Mouse (Mus musculus): ENCODE data around the gene Olfr689.
"Not testable (repeated sequence)": the region's sequence is repeated elsewhere in the genome, so short reads cannot be mapped to it uniquely, and the experiment has no call there.

Gene Olfr689
- long read RNA-seq, experiment 1, result 0 reads
- long read RNA-seq, experiment 2, result 0 reads

DNA sequence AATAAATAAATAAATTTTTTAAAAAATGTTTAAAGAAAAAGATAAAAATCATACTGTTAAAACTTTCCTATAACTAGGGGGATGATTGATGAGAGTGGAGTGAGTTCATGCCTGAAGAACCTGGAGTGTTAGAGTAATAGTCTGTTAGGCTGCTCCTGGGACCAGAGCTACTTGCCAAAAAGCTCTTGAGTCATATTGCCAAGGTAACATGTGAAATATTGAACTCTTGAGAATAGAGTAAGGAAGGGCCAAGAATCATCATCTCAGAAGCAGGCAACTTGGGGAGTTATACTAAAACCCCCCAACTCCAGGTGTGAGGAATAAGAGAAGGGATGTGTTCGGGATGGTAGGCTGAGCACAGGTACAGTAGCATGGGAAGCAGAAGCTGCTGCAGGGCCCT lies at the start of gene Olfr689:
Olfr689 (plus strand) TSS at position 301 of the 400 bp plus-strand sequence.
- intact Hi-C loops (cut with DNase I), result no loop called here

- intact Hi-C loops (cut with DNase I), result no loop called here
Observed at GRCm38 (mm10) chr7:105272426-105272825, 38.5 kb upstream of the Olfr689 start.

GRCm38 (mm10) chr7:105287795-105288194 lies 23.2 kb upstream of the Olfr689 start, which contains the start of gene Olfr688:
Gene Olfr688, plus strand, starts transcription at chr7:105288095.
- intact Hi-C loops (cut with DNase I), result no loop called here

DNA sequence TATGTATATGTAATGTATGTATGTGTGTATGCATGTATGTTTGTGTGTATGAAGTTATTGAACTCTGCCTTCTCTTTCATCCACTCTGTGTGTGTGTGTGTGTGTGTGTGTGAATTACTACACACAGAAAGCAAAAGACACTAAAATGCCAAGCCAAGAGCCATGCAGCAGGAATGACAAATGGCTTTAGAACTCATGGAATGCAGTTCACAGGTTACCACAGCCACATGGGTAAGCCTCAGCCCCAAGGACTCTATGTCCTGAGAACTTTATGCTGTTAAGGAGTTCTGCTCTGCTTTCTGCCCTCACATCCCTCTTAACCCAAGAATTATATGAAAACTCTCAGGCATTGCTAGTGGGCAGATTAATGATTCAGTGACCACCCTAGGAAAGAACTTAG lies 20.9 kb upstream of the Olfr689 start:
- intact Hi-C loops (cut with DNase I), result no loop called here

GRCm38 (mm10) chr7:105325302-105325701 lies 14.3 kb downstream of the Olfr689 start:
- intact Hi-C loops (cut with DNase I), result no loop called here

DNA sequence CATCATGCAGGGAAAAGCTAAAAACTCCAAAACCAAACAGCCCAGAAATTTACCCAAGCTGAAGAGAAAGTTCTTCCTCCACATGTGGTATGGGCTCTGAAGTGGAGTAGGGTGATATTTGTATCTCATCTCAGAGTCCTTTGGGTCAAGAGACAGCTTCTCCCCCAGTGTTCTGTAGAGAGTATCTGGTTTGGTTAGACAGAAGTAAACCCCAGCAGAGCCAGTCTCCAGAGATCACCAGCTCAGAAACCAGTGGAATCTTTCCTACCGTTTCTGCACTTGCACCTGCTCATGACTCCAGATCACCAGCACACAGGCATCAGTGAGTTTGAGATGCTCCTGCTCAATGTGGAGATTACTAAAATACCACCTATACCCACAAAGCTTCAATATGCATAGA lies 23.0 kb downstream of the Olfr689 start, which contains the start of gene Olfr690:
Olfr690 (minus strand) TSS at position 101 of the 400 bp plus-strand sequence.
- intact Hi-C loops (cut with DNase I), result loop anchor here (5.0 kb wide), 1 partner anchor 162 kb away; no protein-coding TSS in a partner anchor

- intact Hi-C loops (cut with DNase I), result no loop called here
Observed at GRCm38 (mm10) chr7:105342170-105342569, 31.2 kb downstream of the Olfr689 start, which contains the start of gene Olfr691. Gene Olfr691, minus strand, starts transcription at chr7:105342270.

DNA sequence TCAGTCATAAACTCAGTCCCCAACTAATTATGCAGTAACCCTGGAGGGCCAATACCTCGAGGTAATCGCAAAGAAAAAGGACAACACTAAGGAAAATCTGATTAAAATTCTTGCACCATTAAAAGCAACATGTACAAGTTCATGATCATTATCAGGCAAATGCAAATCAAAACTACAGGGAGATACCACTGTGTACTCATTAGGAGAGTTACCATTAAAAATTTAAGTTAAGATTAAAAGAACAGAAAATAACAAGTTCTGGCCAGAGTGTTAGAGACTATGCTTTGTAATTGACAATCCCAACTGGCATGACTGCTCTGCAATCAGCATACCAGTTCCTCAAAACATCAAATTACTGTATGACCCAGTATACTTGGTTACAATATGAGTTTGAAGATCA lies 31.8 kb downstream of the Olfr689 start:
- intact Hi-C loops (cut with DNase I), result no loop called here

- intact Hi-C loops (cut with DNase I), result not testable (repeated sequence)
Observed at GRCm38 (mm10) chr7:105356064-105356463, 45.1 kb downstream of the Olfr689 start.

DNA sequence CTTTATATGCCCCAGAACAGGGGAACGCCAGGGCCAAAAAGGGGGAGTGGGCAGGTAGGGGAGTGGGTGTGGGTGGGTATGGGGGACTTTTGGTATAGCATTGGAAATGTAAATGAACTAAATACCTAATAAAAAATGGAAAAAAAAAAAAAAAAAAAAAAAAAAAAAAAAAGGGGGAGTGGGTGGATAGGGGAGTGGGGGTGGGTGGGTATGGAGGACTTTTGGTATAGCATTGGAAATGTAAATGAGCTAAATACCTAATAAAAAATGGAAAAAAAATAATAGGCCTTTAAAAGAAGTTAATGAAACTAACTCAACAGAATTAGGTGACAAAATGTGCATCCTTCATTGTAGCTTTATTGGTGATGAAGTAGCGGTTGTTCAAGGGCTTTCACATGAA lies 45.5 kb downstream of the Olfr689 start:
- intact Hi-C loops (cut with DNase I), result not testable (repeated sequence)

GRCm38 (mm10) chr7:105361713-105362112 lies 50.7 kb downstream of the Olfr689 start:
- intact Hi-C loops (cut with DNase I), result no loop called here

GRCm38 (mm10) chr7:105367268-105367667 lies 56.3 kb downstream of the Olfr689 start:
- intact Hi-C loops (cut with DNase I), result no loop called here

- intact Hi-C loops (cut with DNase I), result no loop called here
Observed at GRCm38 (mm10) chr7:105367930-105368329, 57.0 kb downstream of the Olfr689 start, which contains the start of gene Olfr692. Gene Olfr692, plus strand, starts transcription at chr7:105368230.

DNA sequence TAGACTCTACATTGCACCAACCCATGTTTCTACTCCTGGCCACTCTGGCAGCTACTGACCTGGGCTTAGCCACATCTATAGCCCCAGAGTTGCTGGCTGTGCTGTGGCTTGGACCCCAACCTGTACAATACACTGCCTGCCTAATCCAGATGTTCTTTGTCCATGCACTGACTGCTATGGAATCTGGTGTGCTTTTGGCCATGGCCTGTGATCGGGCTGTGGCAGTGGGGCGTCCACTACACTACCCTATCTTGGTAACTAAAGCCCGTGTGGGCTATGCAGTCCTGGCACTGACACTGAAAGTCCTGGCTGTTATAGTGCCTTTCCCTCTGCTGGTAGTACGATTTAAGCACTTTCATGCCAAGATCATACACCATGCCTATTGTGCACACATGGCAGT lies 57.6 kb downstream of the Olfr689 start:
- intact Hi-C loops (cut with DNase I), result no loop called here

Measured in adrenal gland (tissue).